Mouse (Mus musculus): ENCODE results near the gene Tollip. TPM values are rescaled to one million over a fixed set of nuclear protein-coding genes. Genes with fewer than 3 reads are reported as not detected.
"Not testable (repeated sequence)": the region's sequence is repeated elsewhere in the genome, so short reads cannot be mapped to it uniquely, and the experiment has no call there.

Tollip gene
- polyA plus RNA-seq, 1 experiment from 2014 or later: 87.9 TPM

DNA sequence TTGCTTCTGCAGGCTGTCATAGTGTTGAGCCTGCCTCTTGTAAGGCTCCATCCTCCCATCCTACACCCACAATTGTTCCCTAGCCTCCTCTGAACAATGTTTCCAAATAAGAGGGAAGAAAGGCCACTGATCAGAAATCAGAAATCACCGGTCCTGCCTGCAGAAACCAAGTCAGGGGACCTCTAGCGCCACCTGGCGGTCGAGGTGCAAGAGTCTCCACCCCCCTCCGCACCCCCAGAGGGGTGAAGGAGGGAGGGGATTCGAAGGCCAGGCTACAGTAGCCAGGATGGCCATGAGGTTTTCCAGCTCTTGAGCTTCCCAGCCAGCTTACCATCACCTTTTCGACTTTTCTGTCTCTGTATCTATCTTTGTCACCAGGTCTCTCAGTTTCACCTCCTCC is 6.6 kb upstream of the Tollip start:
- no peaks in the 10 kb centered on the region for H3K4me1 ChIP-seq
- H3K9me3 ChIP-seq: no peaks in the 10 kb centered on the region
- H3K9ac ChIP-seq (replicated peaks): no peak overlapping the region
- H3K27ac ChIP-seq (replicated peaks): no peak overlapping the region
- H3K4me3 ChIP-seq: no peak overlapping the region
- WGBS: 2% methylated on average over 7 of the region's 7 CpGs
- no peaks in the 10 kb centered on the region for H3K36me3 ChIP-seq
- H3K4me2 ChIP-seq (replicated peaks): no peak overlapping the region
- H3K27me3 ChIP-seq: no peaks in the 10 kb centered on the region
- no peak for ATAC-seq (replicated peaks)

GRCm38 (mm10) chr7:141924121-141924520 is 5.8 kb upstream of the Tollip start:
- not testable (repeated sequence) for H3K27me3 ChIP-seq; H3K9me3 ChIP-seq; H3K36me3 ChIP-seq; H3K4me2 ChIP-seq (replicated peaks); H3K4me1 ChIP-seq; ATAC-seq (replicated peaks); H3K4me3 ChIP-seq; H3K9ac ChIP-seq (replicated peaks); H3K27ac ChIP-seq (replicated peaks)
- whole genome bisulfite sequencing: 93% methylated on average over 17 of the region's 17 CpGs

- no peaks in the 10 kb centered on the region for H3K36me3 ChIP-seq
- H3K4me1 ChIP-seq: no peaks in the 10 kb centered on the region
- H3K4me3 ChIP-seq: no peak overlapping the region
- H3K9ac ChIP-seq (replicated peaks): no peak overlapping the region
- ATAC-seq (replicated peaks): no peak
- H3K27me3 ChIP-seq: peaks cover 5% of the 10 kb centered on the region; the same call in 1 of the 2 replicates
- H3K27ac ChIP-seq (replicated peaks): no peak overlapping the region
- no peaks in the 10 kb centered on the region for H3K9me3 ChIP-seq
- H3K4me2 ChIP-seq (replicated peaks): no peak overlapping the region
- 72% methylated on average over 3 of the region's 3 CpGs for WGBS
Observed at GRCm38 (mm10) chr7:141911305-141911704, 7.0 kb downstream of the Tollip start.

DNA sequence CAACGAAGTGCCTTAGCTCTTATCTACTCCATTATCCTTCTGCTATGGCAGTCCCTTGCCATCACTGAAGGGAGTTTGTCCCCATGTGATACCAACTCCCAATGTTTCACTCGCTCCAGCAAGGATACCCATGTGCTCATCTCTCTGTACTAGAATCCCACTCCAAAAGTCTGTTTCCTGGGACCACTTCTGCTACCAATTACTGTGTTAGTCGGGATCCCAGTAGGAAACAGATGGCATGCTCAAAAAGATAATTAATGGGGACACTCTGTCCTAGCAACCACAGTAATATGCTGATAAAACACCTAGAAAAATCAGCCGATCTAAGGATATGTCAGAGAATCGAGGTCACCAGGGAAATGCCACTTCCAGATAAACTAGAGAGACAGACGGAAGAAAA is 9.7 kb downstream of the Tollip start:
- Histone ChIP-seq H3K4me3 (no peak overlapping the region), H3K9me3 (no peaks in the 10 kb centered on the region), H3K27me3 (peaks cover 5% of the 10 kb centered on the region; the same call in 1 of the 2 replicates), H3K4me2 (replicated peaks) (no peak overlapping the region), H3K27ac (replicated peaks) (no peak overlapping the region), H3K9ac (replicated peaks) (no peak overlapping the region), H3K4me1 (no peaks in the 10 kb centered on the region), H3K36me3 (no peaks in the 10 kb centered on the region)
- WGBS: 72% methylated on average over 6 of the region's 6 CpGs
- ATAC-seq (replicated peaks): no peak

GRCm38 (mm10) chr7:141902791-141903190 is 15.5 kb downstream of the Tollip start:
- Histone ChIP-seq H3K4me3 (peak overlapping the region; percentile 73), H3K27me3 (peaks cover 5% of the 10 kb centered on the region; the same call in 1 of the 2 replicates), H3K27ac (replicated peaks) (peak overlapping the region; percentile 85), H3K36me3 (no peaks in the 10 kb centered on the region), H3K4me2 (replicated peaks) (peak overlapping the region; percentile 64), H3K4me1 (peaks cover 30% of the 10 kb centered on the region), H3K9ac (replicated peaks) (peak overlapping the region; percentile 59), H3K9me3 (no peaks in the 10 kb centered on the region)
- ATAC-seq (replicated peaks): no peak
- 64% methylated on average over 4 of the region's 4 CpGs for WGBS

GRCm38 (mm10) chr7:141902269-141902729 is 16.0 kb downstream of the Tollip start:
- peaks cover 30% of the 10 kb centered on the region for H3K4me1 ChIP-seq
- no peaks in the 10 kb centered on the region for H3K9me3 ChIP-seq
- H3K9ac ChIP-seq (replicated peaks): peak overlapping the region; percentile 94
- H3K27me3 ChIP-seq: peaks cover 5% of the 10 kb centered on the region; the same call in 1 of the 2 replicates
- under 1% methylated on average over 44 of the region's 44 CpGs for WGBS
- ATAC-seq (replicated peaks): peak; percentile 96
- H3K4me3 ChIP-seq: peak overlapping the region; percentile 73
- peak overlapping the region; percentile 85 for H3K27ac ChIP-seq (replicated peaks)
- H3K4me2 ChIP-seq (replicated peaks): peak overlapping the region; percentile 80
- H3K36me3 ChIP-seq: no peaks in the 10 kb centered on the region

- H3K4me2 ChIP-seq (replicated peaks): peak overlapping the region; percentile 80
- H3K27me3 ChIP-seq: peaks cover 5% of the 10 kb centered on the region; the same call in 1 of the 2 replicates
- peak overlapping the region; percentile 94 for H3K9ac ChIP-seq (replicated peaks)
- H3K36me3 ChIP-seq: no peaks in the 10 kb centered on the region
- H3K4me3 ChIP-seq: peak overlapping the region; percentile 73
- peak overlapping the region; percentile 75 for H3K27ac ChIP-seq (replicated peaks)
- peaks cover 35% of the 10 kb centered on the region for H3K4me1 ChIP-seq
- no peaks in the 10 kb centered on the region for H3K9me3 ChIP-seq
- under 1% methylated on average over 16 of the region's 16 CpGs for WGBS
- ATAC-seq (replicated peaks): peak; percentile 57
Observed at GRCm38 (mm10) chr7:141901825-141902224, 16.5 kb downstream of the Tollip start.

DNA sequence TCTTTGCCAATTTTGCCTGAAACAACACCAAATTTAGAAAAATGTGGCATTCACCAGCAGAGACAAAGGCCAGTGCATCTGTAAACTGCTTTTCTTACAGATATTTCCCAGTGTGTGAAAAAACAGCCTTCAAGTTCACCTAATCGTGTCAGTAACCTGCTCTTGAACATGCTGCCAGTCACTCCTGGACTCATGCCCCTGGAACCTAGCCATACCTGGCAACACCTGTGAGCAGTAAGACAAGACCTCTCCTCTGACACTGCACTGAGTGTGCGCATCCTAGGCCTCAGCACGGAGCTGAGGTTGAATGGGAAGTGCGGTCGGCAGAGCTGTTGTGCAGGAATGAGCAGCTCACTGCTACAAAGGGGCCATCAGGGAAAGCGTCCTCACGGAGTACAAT is 26.2 kb downstream of the Tollip start:
- 93% methylated on average over 7 of the region's 7 CpGs for WGBS
- Histone ChIP-seq H3K4me2 (replicated peaks) (no peak overlapping the region), H3K27ac (replicated peaks) (no peak overlapping the region), H3K4me1 (peaks cover 6% of the 10 kb centered on the region; the same call in 1 of the 2 replicates), H3K27me3 (no peaks in the 10 kb centered on the region), H3K4me3 (no peak overlapping the region), H3K36me3 (peaks cover 51% of the 10 kb centered on the region), H3K9me3 (no peaks in the 10 kb centered on the region), H3K9ac (replicated peaks) (no peak overlapping the region)
- ATAC-seq (replicated peaks): no peak

GRCm38 (mm10) chr7:141878813-141879212 is 39.5 kb downstream of the Tollip start:
- no peak for ATAC-seq (replicated peaks)
- H3K9me3 ChIP-seq: no peaks in the 10 kb centered on the region
- H3K4me2 ChIP-seq (replicated peaks): no peak overlapping the region
- H3K36me3 ChIP-seq: peaks cover 52% of the 10 kb centered on the region
- WGBS: 99% methylated on average over 2 of the region's 2 CpGs
- H3K27ac ChIP-seq (replicated peaks): no peak overlapping the region
- no peak overlapping the region for H3K9ac ChIP-seq (replicated peaks)
- H3K4me3 ChIP-seq: no peak overlapping the region
- H3K4me1 ChIP-seq: no peaks in the 10 kb centered on the region
- H3K27me3 ChIP-seq: no peaks in the 10 kb centered on the region

DNA sequence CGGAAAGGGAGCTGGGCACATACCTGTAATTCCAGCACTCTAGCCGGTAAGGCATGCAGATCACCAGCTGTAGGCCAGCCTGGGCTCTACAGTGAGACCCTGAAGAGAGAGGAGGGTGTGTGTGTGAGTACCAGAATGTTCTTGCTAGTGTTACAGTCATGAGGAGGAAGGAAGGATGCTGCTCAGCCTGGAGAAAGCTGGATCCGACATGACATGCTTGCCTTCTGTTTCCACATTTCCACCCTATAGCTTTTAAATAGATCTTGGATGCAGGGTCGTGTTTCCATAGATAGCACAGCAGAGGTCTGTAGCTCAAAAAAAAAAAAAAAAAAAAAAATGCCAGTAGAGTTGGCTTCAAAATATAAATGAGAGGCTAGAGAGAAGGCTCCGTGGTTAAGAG is 43.4 kb downstream of the Tollip start:
- H3K4me3 ChIP-seq: no peak overlapping the region

DNA sequence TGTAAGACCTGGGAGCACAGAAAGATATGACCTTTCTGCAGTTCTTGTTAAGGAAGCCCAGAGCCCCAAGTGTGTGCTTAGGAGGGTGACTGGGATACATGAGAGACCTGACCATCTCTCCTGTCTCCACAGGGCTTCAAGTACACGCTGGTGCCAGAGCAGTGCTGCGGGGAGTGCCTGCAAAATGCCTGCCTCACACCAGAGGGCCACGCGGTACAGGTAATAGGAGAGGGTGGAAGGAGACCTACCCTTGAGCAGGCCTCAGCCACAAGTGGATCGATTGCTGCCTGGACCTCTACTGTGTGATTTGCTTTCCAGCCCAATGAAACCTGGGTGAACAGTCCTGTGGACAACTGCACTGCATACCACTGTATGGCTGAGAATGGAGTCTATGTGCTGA is 47.8 kb downstream of the Tollip start:
- WGBS: 80% methylated on average over 5 of the region's 5 CpGs
- Histone ChIP-seq H3K4me3 (no peak overlapping the region), H3K27ac (replicated peaks) (no peak overlapping the region), H3K36me3 (peaks cover 26% of the 10 kb centered on the region), H3K9me3 (no peaks in the 10 kb centered on the region), H3K9ac (replicated peaks) (no peak overlapping the region), H3K4me1 (no peaks in the 10 kb centered on the region), H3K4me2 (replicated peaks) (no peak overlapping the region), H3K27me3 (no peaks in the 10 kb centered on the region)
- no peak for ATAC-seq (replicated peaks)

More for the DNA sequence above, 43.4 kb downstream of the Tollip start:
- Histone ChIP-seq H3K9ac (replicated peaks) (no peak overlapping the region), H3K4me1 (no peaks in the 10 kb centered on the region), H3K36me3 (peaks cover 37% of the 10 kb centered on the region), H3K27me3 (no peaks in the 10 kb centered on the region), H3K4me2 (replicated peaks) (no peak overlapping the region), H3K9me3 (no peaks in the 10 kb centered on the region), H3K27ac (replicated peaks) (no peak overlapping the region)
- WGBS: 87% methylated on average over 5 of the region's 5 CpGs
- ATAC-seq (replicated peaks): no peak

GRCm38 (mm10) chr7:141869644-141870043 is 48.7 kb downstream of the Tollip start:
- Histone ChIP-seq H3K4me3 (no peak overlapping the region), H3K4me2 (replicated peaks) (no peak overlapping the region), H3K9me3 (no peaks in the 10 kb centered on the region), H3K27ac (replicated peaks) (no peak overlapping the region), H3K36me3 (peaks cover 20% of the 10 kb centered on the region), H3K4me1 (no peaks in the 10 kb centered on the region), H3K9ac (replicated peaks) (no peak overlapping the region), H3K27me3 (no peaks in the 10 kb centered on the region)
- no peak for ATAC-seq (replicated peaks)
- WGBS: 77% methylated on average over 5 of the region's 5 CpGs

DNA sequence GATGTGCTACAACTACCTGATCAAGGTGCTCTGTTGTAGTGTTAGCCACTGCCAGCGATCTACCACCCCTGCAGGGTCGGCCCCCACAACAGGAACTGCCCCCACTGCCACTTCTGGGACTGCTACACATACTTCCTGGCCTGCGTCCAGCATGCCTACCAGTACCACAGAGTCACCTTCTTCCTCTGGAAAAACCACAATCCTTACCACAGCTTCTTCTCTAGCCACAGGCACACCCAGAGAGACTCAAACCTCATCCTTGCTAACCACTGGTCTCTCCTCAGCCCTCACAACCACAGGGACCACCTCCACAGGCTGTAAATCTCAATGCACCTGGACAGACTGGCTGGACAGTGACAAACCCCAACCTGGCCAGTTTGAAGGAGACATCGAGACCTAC is 57.3 kb downstream of the Tollip start:
- H3K27ac ChIP-seq (replicated peaks): no peak overlapping the region
- ATAC-seq (replicated peaks): no peak
- H3K9me3 ChIP-seq: no peaks in the 10 kb centered on the region
- H3K36me3 ChIP-seq: no peaks in the 10 kb centered on the region
- H3K4me1 ChIP-seq: no peaks in the 10 kb centered on the region
- WGBS: 90% methylated on average over 4 of the region's 4 CpGs
- H3K27me3 ChIP-seq: no peaks in the 10 kb centered on the region
- no peak overlapping the region for H3K4me3 ChIP-seq
- no peak overlapping the region for H3K9ac ChIP-seq (replicated peaks)
- H3K4me2 ChIP-seq (replicated peaks): no peak overlapping the region
